Mouse (Mus musculus) liver, embryonic 12.5 days (tissue): ENCODE measurements around the gene Col13a1. TPM values are rescaled to one million over a fixed set of nuclear protein-coding genes. Genes with fewer than 3 reads are reported as not detected.

ENCODE experiments used
- polyA plus RNA-seq: library from polyadenylated mRNA; unstranded; fragments of >200 nt; fragmentation: Nextera tagmentation; extraction: Ambion mirVana; gene quantifications from 2 replicates; pipeline ENCODE4 v1.2.1, GENCODE M21; 2016

The Col13a1 gene
- polyA plus RNA-seq, 1 experiment from 2014 or later, result 2.6 TPM

Other genes with a start within 250 kb of the Col13a1 start
- 17.3 and 19.4 TPM in 2 replicates for gene H2afy2, start 195.0 kb downstream of the Col13a1 start, polyA plus RNA-seq
- gene Neurog3, start 154.0 kb upstream of the Col13a1 start, polyA plus RNA-seq, result not detected in 2 replicates
- 0.63 and 1.1 TPM in 2 replicates for gene Fam241b, start 164.8 kb upstream of the Col13a1 start, polyA plus RNA-seq